Mouse (Mus musculus): ENCODE data around the gene Troap. TPM values are rescaled to one million over a fixed set of nuclear protein-coding genes. Genes with fewer than 3 reads are reported as not detected.

Troap gene
- polyA plus RNA-seq (2015; fragmentation: Nextera tagmentation; extraction: Ambion mirVana): 5.4 and 6.5 TPM in 2 replicates

GRCm38 (mm10) chr15:99074019-99074599 lies at the start of gene Troap:
Gene Troap (plus strand): TSS chr15:99074575.

DNA sequence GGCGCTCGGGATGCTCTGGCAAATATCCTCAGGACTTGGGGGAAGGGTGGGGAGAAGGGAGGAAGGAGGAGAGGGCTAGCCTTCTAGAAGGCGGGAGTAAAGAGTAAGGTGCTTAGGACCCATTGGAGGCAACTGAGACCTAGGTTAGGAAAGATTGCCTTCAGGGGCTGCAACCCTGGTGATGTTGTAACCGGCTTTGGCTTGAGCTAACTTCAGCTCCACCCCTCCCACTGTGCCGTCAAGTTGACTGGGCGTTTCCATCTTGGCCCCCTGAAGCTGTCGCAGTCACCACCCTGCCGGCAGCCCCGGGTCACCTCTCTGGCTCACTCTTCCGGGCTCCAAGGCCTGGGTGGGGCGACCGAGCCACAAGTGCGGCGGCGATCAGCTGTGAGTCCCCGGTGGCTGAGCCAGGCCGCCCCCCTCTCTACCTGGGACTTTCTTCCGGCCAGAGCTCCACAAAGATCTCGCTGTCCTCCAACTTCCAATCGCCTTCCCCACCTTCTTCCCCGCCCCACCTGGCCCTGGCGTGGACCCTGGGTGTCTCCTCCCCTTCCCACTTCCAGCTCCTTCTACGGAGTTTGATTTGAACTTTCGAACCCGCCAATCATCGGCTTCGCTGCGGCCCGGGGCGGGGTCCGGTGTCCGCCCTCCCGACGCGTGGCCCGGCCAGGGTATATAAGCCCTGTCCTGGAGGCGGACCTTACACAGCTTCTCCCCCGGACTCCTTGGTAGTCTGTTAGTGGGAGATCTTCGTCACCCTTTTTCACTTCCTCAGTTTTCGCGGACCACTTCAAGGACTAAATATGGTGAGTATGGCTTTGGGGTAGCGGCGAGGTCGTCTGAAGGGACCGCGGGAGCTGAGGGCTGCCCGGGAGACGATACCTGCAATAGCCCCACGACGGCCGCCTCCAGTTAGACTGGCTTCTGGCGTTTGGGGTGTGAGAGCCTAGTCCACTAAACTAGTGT lies 44.5 kb upstream of the Troap start, which contains the start of gene Tuba1c:
Gene Tuba1c (plus strand): TSS at position 273 of the 966 bp plus-strand sequence.

GRCm38 (mm10) chr15:99055040-99055439 lies 19.3 kb upstream of the Troap start, which contains the start of gene Prph:
Gene Prph (plus strand): TSS chr15:99055174.

GRCm38 (mm10) chr15:99087253-99088075 lies 13.1 kb downstream of the Troap start, which contains the start of gene C1ql4:
Gene C1ql4 (minus strand): TSS chr15:99087817.

GRCm38 (mm10) chr15:99092870-99093269 lies 18.5 kb downstream of the Troap start, which contains the start of gene Dnajc22:
Gene Dnajc22 (plus strand): TSS chr15:99093170.

DNA sequence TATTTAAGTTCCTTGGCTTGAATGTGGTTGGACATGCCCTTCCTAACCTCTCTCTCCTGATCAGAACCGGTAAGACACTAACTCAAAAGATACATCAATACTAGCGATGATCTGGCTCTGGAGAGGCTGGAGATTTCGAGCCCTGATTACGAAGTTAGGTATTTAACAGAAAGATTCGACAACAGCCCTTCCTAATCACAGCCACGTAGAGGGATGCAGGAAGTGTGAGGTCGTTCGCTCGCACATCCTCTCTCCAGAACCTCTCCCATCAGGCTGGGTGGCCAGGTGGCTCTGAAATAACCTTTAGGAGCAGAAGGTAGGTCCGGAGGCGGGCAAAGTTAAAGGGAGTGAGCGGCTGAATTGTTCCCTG lies 51.3 kb downstream of the Troap start, which contains the start of gene Spats2:
Gene Spats2 (plus strand): TSS at position 206 of the 370 bp plus-strand sequence.

Small RNAs within 50 kb of the gene (microRNA-seq; reads per million reads assigned to microRNA genes)
- 1.4 reads per million for gene Mir6960 (ENCODE audit: borderline replicate concordance, insufficient number of aligned reads)

Other genes with a start within 250 kb of the Troap start
- gene Prkag1, start 243.1 kb upstream of the Troap start, polyA plus RNA-seq (2015; fragmentation: Nextera tagmentation; extraction: Ambion mirVana): 57.7 and 81.2 TPM in 2 replicates
- 5.1 and 6.8 TPM in 2 replicates for gene Kmt2d, start 203.4 kb upstream of the Troap start, polyA plus RNA-seq (2015; fragmentation: Nextera tagmentation; extraction: Ambion mirVana)
- 9.2 and 11.9 TPM in 2 replicates for gene Rhebl1, start 180.0 kb upstream of the Troap start, polyA plus RNA-seq (2015; fragmentation: Nextera tagmentation; extraction: Ambion mirVana)
- 2.4 and 3.1 TPM in 2 replicates for gene Dhh, start 176.0 kb upstream of the Troap start, polyA plus RNA-seq (2015; fragmentation: Nextera tagmentation; extraction: Ambion mirVana)
- 10.6 and 11.6 TPM in 2 replicates for gene Lmbr1l, start 156.3 kb upstream of the Troap start, polyA plus RNA-seq (2015; fragmentation: Nextera tagmentation; extraction: Ambion mirVana)
- 644 and 731 TPM in 2 replicates for gene Tuba1b, start 140.0 kb upstream of the Troap start, polyA plus RNA-seq (2015; fragmentation: Nextera tagmentation; extraction: Ambion mirVana)
- not detected in 2 replicates for gene Gm49450, start 121.0 kb upstream of the Troap start, polyA plus RNA-seq (2015; fragmentation: Nextera tagmentation; extraction: Ambion mirVana)
- gene Tuba1a, start 120.9 kb upstream of the Troap start, polyA plus RNA-seq (2015; fragmentation: Nextera tagmentation; extraction: Ambion mirVana): 949 and 2,608 TPM in 2 replicates
- gene Tuba1c, start 44.7 kb upstream of the Troap start, polyA plus RNA-seq (2015; fragmentation: Nextera tagmentation; extraction: Ambion mirVana): 86.3 and 141 TPM in 2 replicates
- 69.2 and 285 TPM in 2 replicates for gene Prph, start 19.4 kb upstream of the Troap start, polyA plus RNA-seq (2015; fragmentation: Nextera tagmentation; extraction: Ambion mirVana)
- gene C1ql4, start 13.2 kb downstream of the Troap start, polyA plus RNA-seq (2015; fragmentation: Nextera tagmentation; extraction: Ambion mirVana): 0.19 and 0.26 TPM in 2 replicates
- gene Dnajc22, start 18.6 kb downstream of the Troap start, polyA plus RNA-seq (2015; fragmentation: Nextera tagmentation; extraction: Ambion mirVana): 1.2 and 2.4 TPM in 2 replicates
- gene Spats2, start 51.3 kb downstream of the Troap start, polyA plus RNA-seq (2015; fragmentation: Nextera tagmentation; extraction: Ambion mirVana): 15.4 and 21.1 TPM in 2 replicates
- gene Kcnh3, start 150.3 kb downstream of the Troap start, polyA plus RNA-seq (2015; fragmentation: Nextera tagmentation; extraction: Ambion mirVana): 0.93 and 1.0 TPM in 2 replicates
- 84.0 and 84.4 TPM in 2 replicates for gene Mcrs1, start 177.4 kb downstream of the Troap start, polyA plus RNA-seq (2015; fragmentation: Nextera tagmentation; extraction: Ambion mirVana)
- gene Prpf40b, start 220.5 kb downstream of the Troap start, polyA plus RNA-seq (2015; fragmentation: Nextera tagmentation; extraction: Ambion mirVana): 27.4 and 36.5 TPM in 2 replicates
- gene Fam186b, start 221.3 kb downstream of the Troap start, polyA plus RNA-seq (2015; fragmentation: Nextera tagmentation; extraction: Ambion mirVana): 0.95 and 1.5 TPM in 2 replicates